ENCODE assay signal across 8 mouse cellular contexts in genomic region chr14:34311021-34311631, GRCm38 (mm10). TPM values are rescaled to one million over a fixed set of nuclear protein-coding genes. Genes with fewer than 3 reads are reported as not detected.
DNase-seq lines count a peak whose midpoint lies in the region; ATAC-seq lines count a peak whose summit lies in the region.

No protein-coding gene starts in this region.

- peaks cover 19% of the 10 kb centered on the region for H3K4me1 ChIP-seq in embryonic facial prominence, embryonic 15.5 days
- peaks cover 18% of the 10 kb centered on the region for H3K4me1 ChIP-seq in heart, embryonic 10.5 days
- peaks cover 13% of the 10 kb centered on the region for H3K4me1 ChIP-seq in liver, embryonic 16.5 days (ENCODE audit: control insufficient read depth, low read depth, low read length)
- H3K4me1 ChIP-seq in stomach, embryonic 16.5 days (ENCODE audit: control insufficient read depth, insufficient read depth, low read length) = peaks cover 16% of the 10 kb centered on the region

- ATAC-seq in embryonic facial prominence, embryonic 15.5 days (ENCODE audit: insufficient number of reproducible peaks, low FRiP score, low TSS enrichment, low read depth) = peak; percentile 17; the same call in 1 of the 2 replicates
- no peak for ATAC-seq in liver, embryonic 16.5 days (ENCODE audit: low read depth)
- peak; percentile 9; the same call in 1 of the 2 replicates for ATAC-seq in stomach, embryonic 16.5 days (ENCODE audit: insufficient read depth, low FRiP score)

- WGBS in embryonic facial prominence, embryonic 15.5 days = under 1% methylated on average over 47 of the region's 47 CpGs
- WGBS in heart, embryonic 10.5 days = under 1% methylated on average over 47 of the region's 47 CpGs
- WGBS in liver, embryonic 16.5 days (ENCODE audit: insufficient replicate concordance) = under 1% methylated on average over 47 of the region's 47 CpGs
- WGBS in stomach, embryonic 16.5 days = under 1% methylated on average over 47 of the region's 47 CpGs

- peak overlapping the region; percentile 97 for H3K4me3 ChIP-seq in embryonic facial prominence, embryonic 15.5 days (replicated peaks)
- H3K4me3 ChIP-seq in heart, embryonic 10.5 days = peak overlapping the region; percentile 95
- H3K4me3 ChIP-seq in liver, embryonic 16.5 days (ENCODE audit: low read depth, low read length) = peak overlapping the region; percentile 82
- peak overlapping the region; percentile 96 for H3K4me3 ChIP-seq in stomach, embryonic 16.5 days (replicated peaks; ENCODE audit: low read length)

- H3K4me2 ChIP-seq in embryonic facial prominence, embryonic 15.5 days (replicated peaks) = peak overlapping the region; percentile 69
- H3K4me2 ChIP-seq in liver, embryonic 16.5 days (ENCODE audit: low read depth, low read length) = peak overlapping the region; percentile 96
- peak overlapping the region; percentile 85 for H3K4me2 ChIP-seq in stomach, embryonic 16.5 days (ENCODE audit: low read depth, low read length)

- no peaks in the 10 kb centered on the region for H3K27me3 ChIP-seq in embryonic facial prominence, embryonic 15.5 days
- H3K27me3 ChIP-seq in heart, embryonic 10.5 days (ENCODE audit: insufficient read depth, poor library complexity, severe bottlenecking) = no peaks in the 10 kb centered on the region
- no peaks in the 10 kb centered on the region for H3K27me3 ChIP-seq in liver, embryonic 16.5 days (ENCODE audit: control insufficient read depth, insufficient read depth, low read depth, low read length)
- no peaks in the 10 kb centered on the region for H3K27me3 ChIP-seq in stomach, embryonic 16.5 days (ENCODE audit: control insufficient read depth, insufficient read depth, low read length)

- H3K27ac ChIP-seq in embryonic facial prominence, embryonic 15.5 days (replicated peaks) = peak overlapping the region; percentile 96
- H3K27ac ChIP-seq in heart, embryonic 10.5 days = peak overlapping the region; percentile 98
- peak overlapping the region; percentile 79 for H3K27ac ChIP-seq in liver, embryonic 16.5 days (ENCODE audit: low read length)
- H3K27ac ChIP-seq in stomach, embryonic 16.5 days (ENCODE audit: low read length) = peak overlapping the region; percentile 95

- peak; percentile 61 to 64 for DNase-seq in B cell, adult 2 months
- peak; percentile 75 for DNase-seq in adrenal gland, postnatal 14 days
- peak; percentile 77 for DNase-seq in heart, embryonic 10.5 days (ENCODE audit: low spot score)
- peak; percentile 60 for DNase-seq in kidney, adult 9 months
- peak; percentile 72 for DNase-seq in neural tube, embryonic 10.5 days (ENCODE audit: extremely low spot score, low spot score)

- peak overlapping the region; percentile 93 for H3K9ac ChIP-seq in embryonic facial prominence, embryonic 15.5 days
- H3K9ac ChIP-seq in liver, embryonic 16.5 days (ENCODE audit: low read depth, low read length) = peak overlapping the region; percentile 78
- peak overlapping the region; percentile 98 for H3K9ac ChIP-seq in stomach, embryonic 16.5 days (ENCODE audit: low read length)

- H3K36me3 ChIP-seq in embryonic facial prominence, embryonic 15.5 days = no peaks in the 10 kb centered on the region
- H3K36me3 ChIP-seq in heart, embryonic 10.5 days = peaks cover 3% of the 10 kb centered on the region; the same call in 1 of the 2 replicates
- H3K36me3 ChIP-seq in liver, embryonic 16.5 days (ENCODE audit: control insufficient read depth, insufficient read depth) = no peaks in the 10 kb centered on the region
- no peaks in the 10 kb centered on the region for H3K36me3 ChIP-seq in stomach, embryonic 16.5 days (ENCODE audit: control insufficient read depth, insufficient read depth, low read length)

- no peaks in the 10 kb centered on the region for H3K9me3 ChIP-seq in embryonic facial prominence, embryonic 15.5 days (replicated peaks)
- no peaks in the 10 kb centered on the region for H3K9me3 ChIP-seq in heart, embryonic 10.5 days
- no peaks in the 10 kb centered on the region for H3K9me3 ChIP-seq in liver, embryonic 16.5 days (replicated peaks; ENCODE audit: control insufficient read depth, low read length)
- no peaks in the 10 kb centered on the region for H3K9me3 ChIP-seq in stomach, embryonic 16.5 days (replicated peaks; ENCODE audit: control insufficient read depth, low read length)

RNA-seq across cellular contexts. Expression of gene Glud1, which starts 0.6 kb away (rescaled TPM):
- 217 and 322 TPM in 2 replicates for total RNA-seq in adrenal gland, postnatal 14 days (2021)
- 73.8 and 74.1 TPM in 2 replicates for polyA plus RNA-seq in embryonic facial prominence, embryonic 15.5 days (2015; fragmentation: Nextera tagmentation; extraction: Ambion mirVana)
- 66.6 and 87.3 TPM in 2 replicates for polyA plus RNA-seq in heart, embryonic 10.5 days (2016; fragmentation: Nextera tagmentation; extraction: Ambion mirVana)
- 145 and 155 TPM in 2 replicates for polyA plus RNA-seq in liver, embryonic 16.5 days (2015; fragmentation: Nextera tagmentation; extraction: Ambion mirVana)
- 62.5 and 64.0 TPM in 2 replicates for polyA plus RNA-seq in stomach, embryonic 16.5 days (2015; fragmentation: Nextera tagmentation; extraction: Ambion mirVana)

RNA-seq across cellular contexts. Expression of gene Shld2, which starts 0.8 kb away (rescaled TPM):
- 12.2 and 13.0 TPM in 2 replicates for total RNA-seq in adrenal gland, postnatal 14 days (2021)
- polyA plus RNA-seq in embryonic facial prominence, embryonic 15.5 days (2015; fragmentation: Nextera tagmentation; extraction: Ambion mirVana) = 12.2 and 13.1 TPM in 2 replicates
- 9.0 TPM in 2 replicates for polyA plus RNA-seq in heart, embryonic 10.5 days (2016; fragmentation: Nextera tagmentation; extraction: Ambion mirVana)
- polyA plus RNA-seq in liver, embryonic 16.5 days (2015; fragmentation: Nextera tagmentation; extraction: Ambion mirVana) = 7.6 and 8.3 TPM in 2 replicates
- polyA plus RNA-seq in stomach, embryonic 16.5 days (2015; fragmentation: Nextera tagmentation; extraction: Ambion mirVana) = 5.6 and 6.1 TPM in 2 replicates

RNA-seq across cellular contexts. Expression of gene Fam25c, which starts 44.1 kb away (rescaled TPM):
- total RNA-seq in adrenal gland, postnatal 14 days (2021) = 4.0 TPM in 1 of 2 replicates, not detected in the other
- 154 and 196 TPM in 2 replicates for polyA plus RNA-seq in embryonic facial prominence, embryonic 15.5 days (2015; fragmentation: Nextera tagmentation; extraction: Ambion mirVana)
- polyA plus RNA-seq in heart, embryonic 10.5 days (2016; fragmentation: Nextera tagmentation; extraction: Ambion mirVana) = not detected in 2 replicates
- polyA plus RNA-seq in liver, embryonic 16.5 days (2015; fragmentation: Nextera tagmentation; extraction: Ambion mirVana) = 0.35 and 0.57 TPM in 2 replicates
- 23.6 and 47.2 TPM in 2 replicates for polyA plus RNA-seq in stomach, embryonic 16.5 days (2015; fragmentation: Nextera tagmentation; extraction: Ambion mirVana)

Comparison
In these comparisons a context has a peak if more than half of its experiments do, and no peak if none do; other contexts are left out.
1. RNA of gene Fam25c, which starts 44.1 kb away (polyA plus RNA-seq): 154 to 196 TPM in embryonic facial prominence, embryonic 15.5 days and 23.6 to 47.2 TPM in stomach, embryonic 16.5 days; 0.35 to 0.57 TPM in liver, embryonic 16.5 days and not detected in heart, embryonic 10.5 days; every median in the first group is over 10 times any median in the second.
2. Peak in every context shown above with its lines, with median percentiles within 50 percentile points of each other: DNase-seq, H3K27ac ChIP-seq, H3K4me2 ChIP-seq, H3K4me3 ChIP-seq and H3K9ac ChIP-seq.